Mouse (Mus musculus) heart, postnatal 25 days (tissue): ENCODE results near the gene Thsd7a. TPM values are rescaled to one million over a fixed set of nuclear protein-coding genes. Genes with fewer than 3 reads are reported as not detected.

ENCODE experiments used
- DNase-seq: peaks from one replicate; pipeline ENCODE4 v3.0.0; 2022; ENCODE audit warnings: low spot score
- intact Hi-C: fragments of 180-260 bp; cut with DNase I; formaldehyde crosslinking; loops from one replicate; pipeline ENCODE4 v1.15.1; 2025
- total RNA-seq, 2 experiments: library from RNA; stranded (reverse); gene quantifications; 2 replicates each; pipeline ENCODE4 v1.2.3; 2021

Thsd7a gene
- total RNA-seq = 10 to 100 TPM; 10.4 to 11.8 TPM

- intact Hi-C loops = loop anchor here (5.0 kb wide), 3 partner anchors 202 to 397 kb away; partner anchors contain the start of gene Tmem106b
These were observed at the start of gene Thsd7a for GRCm38 (mm10) chr6:12748787-12749530. Gene Thsd7a, minus strand, starts transcription at chr6:12749410.

DNA sequence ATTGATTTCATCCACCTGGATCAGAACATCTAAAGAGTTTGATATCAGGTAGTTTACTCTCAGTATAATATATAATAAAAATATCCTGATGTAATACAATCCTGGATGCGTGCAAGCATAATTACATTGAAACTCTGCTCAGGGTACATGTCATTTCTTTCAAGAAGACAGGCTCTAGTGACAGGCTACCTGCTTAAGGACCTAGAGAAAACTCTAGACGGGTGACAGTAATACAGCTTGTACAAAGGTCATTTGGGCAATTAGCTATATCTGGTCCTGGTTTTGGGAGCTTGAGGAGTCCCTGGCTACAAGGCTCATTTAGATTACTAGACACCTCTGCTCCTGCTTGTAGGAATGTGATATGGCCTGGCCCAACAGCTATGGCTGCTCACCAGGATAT is 37.9 kb upstream of the Thsd7a start:
- no peak for DNase-seq
- intact Hi-C loops = no loop called here

More at GRCm38 (mm10) chr6:12748787-12749530, at the start of gene Thsd7a:
- peak; percentile 26 for DNase-seq

DNA sequence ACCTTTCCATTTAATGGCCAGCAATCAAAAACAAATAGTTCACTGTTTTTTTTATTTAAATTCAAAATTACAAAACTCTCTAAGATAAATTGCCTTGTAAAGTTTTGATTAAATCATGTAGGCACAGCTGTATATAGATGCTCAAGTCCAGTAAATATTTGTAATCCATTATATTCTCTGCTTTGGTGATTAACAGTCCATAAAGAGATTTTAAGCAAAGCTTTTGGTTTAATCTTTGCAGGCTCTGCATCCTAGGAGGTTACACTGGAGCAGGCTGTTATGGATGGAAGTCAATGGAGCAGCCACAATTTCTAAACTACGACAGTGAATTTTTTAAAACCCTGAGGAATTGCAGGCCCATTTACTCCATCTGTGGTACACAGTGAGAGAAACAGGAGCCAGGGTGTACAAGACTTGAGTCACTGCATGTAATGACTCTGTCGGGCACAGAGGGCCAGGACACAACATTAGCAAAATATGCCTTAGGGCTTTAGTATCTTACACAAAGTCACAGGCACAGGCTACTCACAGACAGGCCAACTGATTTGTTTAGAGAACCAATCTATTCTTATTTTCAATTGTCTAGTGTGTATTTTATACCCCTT is 37.3 kb upstream of the Thsd7a start:
- intact Hi-C loops = no loop called here
- DNase-seq = no peak

GRCm38 (mm10) chr6:12784918-12785618 is 35.9 kb upstream of the Thsd7a start:
- no peak for DNase-seq
- intact Hi-C loops = no loop called here

DNA sequence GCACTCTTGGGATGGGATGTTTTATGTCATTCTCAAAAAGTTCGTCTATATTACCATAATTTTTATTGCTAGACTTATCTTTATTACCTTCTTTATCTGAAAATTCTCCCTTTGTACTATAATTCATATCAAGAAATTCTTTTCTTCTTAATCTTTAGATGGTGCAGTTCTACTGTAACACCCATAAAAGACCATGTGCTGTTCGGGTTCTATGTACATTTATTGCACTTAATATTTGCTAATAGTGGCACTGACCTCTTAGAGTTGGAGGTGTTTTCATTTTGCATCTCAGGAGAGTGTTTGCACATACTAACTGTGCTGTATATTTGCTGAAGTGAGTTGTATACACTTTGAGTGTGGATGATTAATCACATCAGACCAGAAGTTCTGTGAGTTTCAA is 23.6 kb upstream of the Thsd7a start:
- intact Hi-C loops = no loop called here
- no peak for DNase-seq

DNA sequence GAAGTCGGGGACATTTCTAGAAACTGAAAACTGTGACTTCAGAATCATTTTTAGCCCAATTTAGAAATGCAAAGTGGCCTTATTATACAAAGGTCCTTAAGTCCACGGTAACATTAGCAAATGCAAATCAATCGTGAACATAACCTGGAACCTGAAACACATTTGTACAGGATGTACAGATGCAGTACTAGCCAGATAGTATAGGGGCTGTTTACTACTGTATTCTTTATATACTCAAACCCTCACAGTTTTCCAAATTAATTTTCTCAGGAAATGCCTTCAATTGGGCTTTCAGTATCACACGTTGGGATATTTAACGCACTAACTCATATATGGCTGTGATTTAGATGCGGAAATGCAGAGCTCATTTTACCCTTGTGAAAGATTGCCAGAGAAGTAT is 16.0 kb upstream of the Thsd7a start:
- no peak for DNase-seq
- intact Hi-C loops = no loop called here

DNA sequence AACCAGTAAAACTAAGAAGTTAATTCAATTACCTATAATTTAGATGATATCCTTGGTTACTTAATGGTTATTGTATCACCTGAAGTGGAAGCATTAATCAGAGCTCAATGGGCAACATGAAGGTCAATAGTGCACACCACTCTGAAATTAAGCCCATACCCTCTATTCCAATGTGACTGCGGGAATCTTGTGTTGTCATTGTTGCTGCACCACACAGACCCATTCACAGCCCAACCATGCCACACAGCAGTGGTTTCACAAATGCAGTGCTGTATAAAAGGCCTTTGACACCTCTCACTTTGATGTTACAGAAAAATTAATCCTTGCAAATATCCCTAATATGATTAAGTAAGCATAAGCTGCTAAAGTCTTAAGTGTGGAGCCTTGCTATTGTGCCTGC is 15.4 kb upstream of the Thsd7a start:
- intact Hi-C loops = no loop called here
- DNase-seq = no peak

- intact Hi-C loops = no loop called here
- DNase-seq = no peak
These were observed 14.6 kb upstream of the Thsd7a start for GRCm38 (mm10) chr6:12763816-12764215.

DNA sequence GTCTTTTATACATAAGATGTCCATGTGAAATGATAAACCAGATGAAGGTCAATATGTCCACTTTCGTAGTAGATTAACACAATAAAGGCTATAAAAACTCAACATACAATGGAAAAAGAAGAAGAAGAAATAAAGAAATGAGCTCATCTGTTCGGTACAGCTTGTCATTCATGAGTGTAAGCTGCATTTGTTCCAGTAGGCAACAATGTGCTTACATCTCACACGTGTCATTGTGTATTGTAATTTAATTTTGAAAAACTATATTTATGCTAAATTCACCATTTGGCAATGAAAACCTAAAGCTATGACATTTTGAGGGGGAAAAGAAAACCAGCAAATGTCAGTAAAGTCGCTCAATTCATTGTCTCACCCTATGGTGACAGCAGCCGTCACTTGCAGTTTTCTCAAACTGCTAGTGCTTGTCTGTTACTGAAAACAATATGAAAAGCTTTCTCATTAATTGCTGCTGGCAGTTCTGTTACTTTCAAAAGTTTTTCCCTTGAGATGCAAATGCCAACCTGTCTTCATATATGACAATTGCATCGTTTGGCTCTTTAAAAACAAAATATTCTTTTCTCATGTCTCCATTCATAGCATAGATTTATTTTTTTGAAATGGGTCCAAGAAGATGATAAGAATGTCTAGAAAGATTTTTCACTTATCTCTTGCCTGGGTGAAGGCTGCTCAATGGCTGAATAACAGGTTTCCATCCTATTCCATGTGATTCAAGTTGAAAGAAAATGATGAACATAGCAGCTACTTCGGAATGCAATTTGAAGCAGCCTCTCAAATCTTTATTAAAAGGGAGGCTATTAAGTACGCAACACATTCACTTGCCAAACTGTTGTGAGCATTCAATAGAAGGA is 10.4 kb upstream of the Thsd7a start:
- no peak for DNase-seq

GRCm38 (mm10) chr6:12752297-12752696 is 3.1 kb upstream of the Thsd7a start:
- intact Hi-C loops = no loop called here
- no peak for DNase-seq

More for the DNA sequence above, 10.4 kb upstream of the Thsd7a start:
- intact Hi-C loops = no loop called here

DNA sequence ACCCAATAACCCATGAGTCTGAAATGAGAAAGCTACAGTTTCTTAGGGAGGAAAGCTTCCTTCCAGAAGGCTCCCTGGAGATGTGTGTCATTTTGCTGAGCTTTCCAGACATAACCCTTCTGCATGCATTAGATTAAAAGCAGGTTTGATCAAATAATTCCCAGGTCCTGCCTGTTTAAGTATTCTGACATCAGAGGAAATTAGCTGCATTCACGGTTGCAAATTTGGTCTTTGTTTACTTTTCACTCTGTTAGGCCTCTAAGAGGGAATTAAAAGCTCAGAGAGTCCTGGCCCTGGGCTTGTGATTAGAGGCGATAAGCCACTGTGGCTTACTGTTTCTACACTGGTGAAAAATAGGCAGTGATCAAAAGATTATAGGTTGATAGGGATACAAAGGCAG is 1.2 kb upstream of the Thsd7a start:
- no peak for DNase-seq
- intact Hi-C loops = no loop called here

DNA sequence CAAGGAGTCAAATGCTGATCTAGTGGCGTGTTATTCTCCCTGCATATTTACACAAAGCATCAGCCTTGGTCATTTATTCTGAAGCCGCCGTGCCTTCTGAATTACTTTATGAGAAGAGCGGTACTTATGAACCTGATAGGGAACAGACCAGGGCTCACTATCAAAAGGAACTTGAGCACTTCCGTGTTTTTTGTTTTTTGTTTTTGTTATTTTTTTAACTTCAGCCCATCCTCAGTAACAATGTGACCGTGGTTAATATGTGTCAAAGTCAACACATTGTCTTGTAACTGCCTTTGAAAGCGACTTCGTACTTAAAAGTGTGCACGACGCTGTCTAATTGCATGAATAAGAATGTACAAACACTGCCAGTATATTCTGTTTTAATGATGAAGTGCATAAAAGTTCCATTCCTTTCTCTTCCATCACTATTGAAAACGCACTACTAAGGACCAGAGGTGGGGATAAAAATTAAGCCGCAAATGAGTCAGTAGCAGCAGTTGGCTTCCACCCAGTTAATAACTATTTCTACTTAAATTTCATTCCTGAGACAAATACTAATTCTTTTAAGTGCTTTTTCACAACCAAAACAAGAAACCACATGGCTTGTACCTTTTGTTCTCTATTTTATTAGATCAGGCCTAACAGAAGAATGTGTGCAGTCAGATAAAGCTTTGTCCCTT is 461 bp upstream of the Thsd7a start:
- DNase-seq = no peak
- intact Hi-C loops = loop anchor here (5.0 kb wide), 3 partner anchors 202 to 397 kb away; partner anchors contain the start of gene Tmem106b

- peak; percentile 2 for DNase-seq
These were observed 790 bp downstream of the Thsd7a start for GRCm38 (mm10) chr6:12748454-12748786.

DNA sequence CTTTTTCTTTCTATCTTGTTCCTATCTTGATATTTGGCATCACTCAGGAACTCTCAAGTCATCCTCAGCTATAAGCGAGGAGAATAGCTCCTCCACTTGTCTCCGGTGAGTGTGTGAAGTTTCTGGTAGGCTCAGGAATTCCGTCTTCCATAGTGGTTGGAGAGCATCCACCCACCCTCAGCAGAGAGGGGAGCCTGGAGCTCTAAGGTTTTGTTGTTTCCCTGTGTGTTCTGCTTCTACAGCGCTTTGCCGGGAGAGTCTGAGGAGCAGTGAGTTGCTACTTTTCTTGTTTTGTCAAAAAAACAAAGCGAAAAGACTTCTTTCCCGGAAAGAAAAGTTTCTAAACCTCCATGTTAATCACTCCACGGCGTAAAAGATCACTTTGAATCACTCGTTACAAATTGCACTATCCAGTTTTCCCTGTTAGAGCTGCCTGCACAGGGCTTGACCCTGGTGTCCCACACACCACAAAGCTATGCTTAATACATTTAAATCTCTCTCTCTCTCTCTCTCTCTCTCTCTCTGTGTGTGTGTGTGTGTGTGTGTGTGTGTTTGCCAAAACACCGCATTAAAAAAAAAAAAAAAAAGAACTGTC is 1.3 kb downstream of the Thsd7a start:
- intact Hi-C loops = loop anchor here (5.0 kb wide), 3 partner anchors 201 to 396 kb away; partner anchors contain the start of gene Tmem106b
- DNase-seq = no peak

More at GRCm38 (mm10) chr6:12748454-12748786, 790 bp downstream of the Thsd7a start:
- intact Hi-C loops = loop anchor here (5.0 kb wide), 3 partner anchors 201 to 396 kb away; partner anchors contain the start of gene Tmem106b

GRCm38 (mm10) chr6:12742791-12743190 is 6.4 kb downstream of the Thsd7a start:
- DNase-seq = no peak
- intact Hi-C loops = no loop called here

DNA sequence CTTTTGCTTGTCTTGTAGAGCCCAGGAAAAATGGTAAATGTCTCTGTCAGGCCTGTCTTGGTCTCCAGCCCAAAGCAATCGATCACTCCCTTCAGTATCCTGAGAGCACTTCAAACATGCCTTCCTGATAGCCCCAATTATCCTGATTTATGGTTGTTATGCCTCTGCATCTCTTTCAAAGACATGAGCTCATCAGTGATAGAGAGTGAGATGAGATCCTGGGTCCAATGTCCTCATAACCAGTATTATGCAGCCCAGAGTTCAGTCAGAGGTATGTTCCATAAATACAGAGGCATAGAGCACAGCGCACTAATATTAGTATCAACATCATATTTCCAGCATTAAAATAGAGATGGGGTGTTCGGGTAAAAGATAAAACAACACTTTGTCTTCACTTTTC is 15.3 kb downstream of the Thsd7a start:
- intact Hi-C loops = no loop called here
- no peak for DNase-seq

- no peak for DNase-seq
- intact Hi-C loops = no loop called here
These were observed 33.1 kb downstream of the Thsd7a start for GRCm38 (mm10) chr6:12716071-12716470.

DNA sequence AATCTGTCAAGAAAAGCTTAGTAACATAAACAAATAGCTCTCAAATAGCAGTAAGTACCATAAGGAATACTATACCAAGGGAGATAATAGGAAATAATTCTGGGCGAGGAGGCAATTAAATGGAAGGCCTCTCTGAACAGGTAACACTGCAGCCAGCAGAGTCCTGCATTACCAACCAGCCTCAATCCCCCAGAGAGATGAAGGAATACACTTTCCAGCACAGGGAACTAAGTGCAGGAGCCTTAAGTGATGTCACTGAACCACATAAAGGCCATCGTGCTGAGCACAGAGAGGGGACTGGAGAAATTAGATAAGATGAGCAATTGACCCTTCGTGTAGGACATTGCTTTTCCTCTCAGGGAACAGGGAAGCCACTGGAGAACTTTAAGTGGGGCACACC is 36.6 kb downstream of the Thsd7a start:
- intact Hi-C loops = no loop called here
- DNase-seq = no peak

DNA sequence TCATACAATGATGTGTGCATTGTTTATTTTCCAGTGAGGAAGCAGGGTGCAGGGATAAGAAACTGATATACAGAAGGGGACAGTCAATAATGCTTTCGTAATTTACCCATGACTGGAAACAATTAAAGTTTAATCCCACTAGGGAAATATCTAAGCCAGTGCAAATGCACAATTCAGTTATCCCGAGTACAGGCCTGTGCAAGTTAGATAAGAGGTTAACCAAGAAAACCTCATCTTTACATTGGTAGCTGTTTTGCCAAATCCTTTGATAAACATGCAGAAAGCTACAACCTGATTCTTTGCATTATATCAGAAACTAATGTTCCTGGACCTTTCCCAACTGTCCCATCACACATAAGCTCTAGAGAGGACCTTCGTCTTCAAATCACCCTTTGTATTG is 46.3 kb downstream of the Thsd7a start:
- intact Hi-C loops = no loop called here
- no peak for DNase-seq
